Mouse (Mus musculus): ENCODE measurements around the gene 4931409K22Rik.

4931409K22Rik gene

DNA sequence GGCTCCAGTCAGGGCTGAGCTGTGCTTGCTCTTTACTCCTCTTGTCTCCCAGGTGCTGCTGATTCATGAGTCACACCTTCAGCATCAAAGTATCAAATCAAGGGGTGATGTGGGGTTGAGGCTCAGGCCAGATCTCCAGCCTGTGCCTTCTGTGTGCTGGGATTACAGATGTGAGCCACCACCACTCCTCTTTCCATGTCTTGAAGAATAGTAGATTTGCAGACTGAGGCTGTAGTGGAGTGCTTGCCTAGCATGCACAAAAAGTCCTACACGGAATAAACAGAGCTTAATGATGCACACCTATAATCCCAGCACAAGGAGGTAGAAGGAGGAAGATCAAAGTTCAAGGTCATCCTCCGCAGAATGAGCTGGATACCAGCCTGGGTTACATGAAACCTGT, at the start of gene 4931409K22Rik:
Gene 4931409K22Rik, minus strand, starts transcription at position 101 of the 400 bp plus-strand sequence.
- DNase-seq (ENCODE audit: low read depth, low spot score) = no peak

DNA sequence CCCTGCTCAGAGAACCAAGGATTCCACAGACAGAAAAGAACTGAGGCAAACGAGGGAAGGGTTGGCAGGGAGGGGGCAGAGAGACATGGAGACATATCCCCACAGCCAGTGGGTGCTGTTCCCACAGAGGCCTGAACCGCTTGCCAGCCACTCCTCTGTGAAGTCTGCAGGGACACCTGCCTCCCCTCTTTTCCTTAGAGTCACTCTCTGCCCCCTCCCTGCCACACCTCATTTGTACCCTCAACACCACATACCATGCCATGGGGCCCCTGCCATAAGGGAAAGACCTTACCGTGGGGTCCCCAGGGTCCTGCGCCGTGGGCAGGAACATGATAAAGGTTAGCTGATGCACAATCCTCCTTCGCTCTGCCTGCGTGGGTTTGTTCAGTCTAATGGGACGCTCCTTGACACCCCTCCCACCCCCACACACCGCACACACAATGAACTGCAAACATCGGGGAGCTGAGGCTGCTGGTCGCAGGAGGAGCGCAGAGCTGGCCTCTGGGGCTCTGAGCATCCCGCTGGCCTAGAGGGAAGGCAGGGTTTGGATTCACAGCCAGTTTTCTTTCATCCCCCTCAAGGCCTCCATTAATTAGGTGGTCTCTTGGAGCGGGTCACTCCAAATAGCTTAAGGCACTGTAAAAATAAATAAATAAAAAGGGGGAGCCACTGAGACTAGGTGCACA, 49.5 kb upstream of the 4931409K22Rik start:
- no peak for DNase-seq (ENCODE audit: low read depth, low spot score)

DNA sequence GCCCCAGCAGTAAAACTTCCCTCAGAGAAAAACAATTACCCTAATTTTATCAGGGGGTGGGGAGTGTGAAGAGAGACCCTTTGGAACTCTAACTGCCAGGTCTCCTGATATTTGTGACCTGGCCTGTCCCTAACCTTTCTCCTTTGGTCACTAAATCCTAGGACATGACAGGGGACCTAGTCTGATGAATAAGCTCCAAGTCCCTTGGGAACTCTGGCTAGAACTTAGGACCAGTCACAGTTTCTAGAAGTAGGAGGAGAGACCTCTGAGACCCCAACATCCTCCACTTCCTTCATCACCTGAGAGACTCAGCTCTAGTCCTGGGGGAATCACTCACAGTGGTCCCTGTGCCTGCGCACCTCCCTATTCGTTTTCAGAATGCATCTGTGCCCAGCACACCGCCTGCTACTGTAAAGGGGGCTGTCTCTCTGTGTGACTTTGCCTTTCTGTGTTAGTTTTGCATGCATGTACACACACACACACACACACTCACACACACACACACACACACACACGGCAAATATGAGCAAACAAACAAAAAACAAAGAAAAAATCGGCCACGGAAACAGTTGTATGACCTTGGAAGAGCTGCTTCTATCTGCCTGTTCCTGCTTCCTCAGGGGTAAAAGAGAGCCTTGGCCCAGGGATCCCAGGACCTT, 48.8 kb upstream of the 4931409K22Rik start:
- no peak for DNase-seq (ENCODE audit: low read depth, low spot score)

DNA sequence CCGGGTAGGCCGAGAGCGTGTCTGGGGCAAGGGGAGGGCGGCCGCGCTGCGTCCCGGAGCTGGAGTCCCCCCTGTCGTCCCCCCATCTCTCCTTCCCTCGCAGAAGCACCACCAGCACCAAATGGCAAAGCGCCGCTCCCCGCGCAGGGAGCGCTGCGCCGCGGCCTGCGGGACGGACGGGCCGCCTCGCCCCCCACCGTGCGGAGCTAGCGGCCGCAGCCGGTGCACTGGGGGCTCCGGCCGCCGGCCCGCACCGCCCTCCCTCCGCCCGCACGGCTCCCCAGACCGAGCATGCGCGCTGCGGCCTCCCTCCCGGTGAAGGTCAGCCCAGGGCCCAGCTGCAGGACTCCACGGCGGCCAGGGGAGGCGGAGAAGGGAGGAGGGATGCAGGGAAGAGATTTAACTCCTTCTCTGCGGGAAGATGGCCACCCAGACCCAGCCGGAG, 48.1 kb upstream of the 4931409K22Rik start:
- DNase-seq (ENCODE audit: low read depth, low spot score) = peak; percentile 27

DNA sequence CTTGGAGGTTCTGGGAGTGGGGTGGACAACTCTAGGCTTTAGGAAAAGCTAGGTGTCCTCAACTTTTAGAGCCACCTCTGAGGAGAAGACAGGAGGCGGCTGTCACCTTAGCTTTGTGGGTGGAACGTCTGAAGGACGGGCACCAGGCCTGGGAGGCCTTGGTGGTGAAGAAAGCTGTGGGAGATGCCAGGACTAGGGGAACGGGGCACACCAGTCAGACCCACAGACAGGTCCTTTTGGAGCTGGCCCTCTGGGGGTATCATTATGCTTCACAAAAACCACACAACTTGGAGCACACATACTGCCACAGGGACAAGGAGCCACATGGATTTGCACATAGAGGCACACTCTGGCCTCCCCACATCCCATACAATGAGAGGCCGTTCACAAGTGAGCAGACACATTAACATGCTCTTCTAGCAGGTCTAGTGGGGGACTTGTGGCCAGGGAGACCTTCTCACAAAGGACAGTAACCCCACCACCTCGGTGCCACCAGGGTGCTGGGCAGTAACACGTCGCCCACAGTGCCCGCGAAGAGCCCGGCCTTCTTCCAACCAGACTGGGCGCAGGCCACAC, 47.6 kb upstream of the 4931409K22Rik start:
- DNase-seq (ENCODE audit: low read depth, low spot score) = no peak

DNA sequence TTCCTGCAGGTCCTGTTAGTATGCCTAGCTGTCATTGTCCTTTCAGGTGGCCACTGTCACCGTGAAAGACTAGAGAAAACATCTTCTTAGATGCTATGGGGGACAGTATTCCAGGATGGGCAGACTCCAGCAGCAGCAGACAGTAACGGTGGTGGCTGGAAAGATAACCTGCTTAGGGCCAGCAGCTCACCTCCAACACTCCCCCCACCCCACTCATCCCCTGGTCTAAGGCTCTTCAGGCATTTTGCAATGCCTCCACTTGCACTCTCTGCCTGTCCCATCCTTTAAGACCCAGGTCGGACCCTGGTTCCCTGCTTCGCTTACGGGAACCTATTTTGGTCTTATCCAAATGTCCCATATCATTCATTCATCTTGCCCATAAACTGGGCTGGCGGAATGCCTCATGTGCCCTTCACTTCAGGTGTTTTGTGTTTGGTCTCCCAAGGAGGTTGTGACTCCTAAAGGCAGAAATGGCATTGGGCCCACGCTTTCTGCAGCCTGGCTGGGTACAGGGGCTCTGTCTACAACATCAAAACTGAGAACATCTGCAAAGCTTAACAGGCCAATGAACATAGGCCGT, 46.9 kb upstream of the 4931409K22Rik start:
- DNase-seq (ENCODE audit: low read depth, low spot score) = no peak

DNA sequence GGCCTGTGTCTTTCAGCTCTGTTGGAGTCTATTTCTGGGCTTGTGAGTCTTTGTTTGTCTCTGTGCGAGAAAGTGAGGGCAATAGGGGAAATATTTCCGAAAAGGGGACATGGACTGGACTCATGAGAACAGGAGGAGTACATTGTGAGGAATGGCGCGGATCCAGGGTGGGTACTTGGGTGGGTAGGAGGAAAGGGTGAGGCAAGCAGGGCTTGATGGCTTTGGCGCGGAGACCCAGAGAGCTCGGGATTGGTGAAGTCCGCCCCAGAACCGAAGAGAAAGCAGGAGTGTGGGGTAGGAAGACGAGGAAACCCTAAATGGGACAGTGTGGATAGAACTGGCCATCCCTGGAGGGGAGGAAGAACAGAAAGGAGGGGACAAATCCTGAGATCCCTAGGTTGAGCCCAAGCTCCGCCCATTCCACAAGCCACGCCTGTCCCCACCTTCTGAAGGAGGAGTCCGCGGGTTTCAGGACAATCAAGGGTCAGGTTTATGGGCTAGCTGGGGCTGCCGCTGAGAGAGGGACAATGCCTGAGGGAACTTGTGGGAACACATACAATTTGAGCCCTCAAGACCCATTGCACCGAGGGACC, 46.2 kb upstream of the 4931409K22Rik start:
- DNase-seq (ENCODE audit: low read depth, low spot score) = peak; percentile 85

DNA sequence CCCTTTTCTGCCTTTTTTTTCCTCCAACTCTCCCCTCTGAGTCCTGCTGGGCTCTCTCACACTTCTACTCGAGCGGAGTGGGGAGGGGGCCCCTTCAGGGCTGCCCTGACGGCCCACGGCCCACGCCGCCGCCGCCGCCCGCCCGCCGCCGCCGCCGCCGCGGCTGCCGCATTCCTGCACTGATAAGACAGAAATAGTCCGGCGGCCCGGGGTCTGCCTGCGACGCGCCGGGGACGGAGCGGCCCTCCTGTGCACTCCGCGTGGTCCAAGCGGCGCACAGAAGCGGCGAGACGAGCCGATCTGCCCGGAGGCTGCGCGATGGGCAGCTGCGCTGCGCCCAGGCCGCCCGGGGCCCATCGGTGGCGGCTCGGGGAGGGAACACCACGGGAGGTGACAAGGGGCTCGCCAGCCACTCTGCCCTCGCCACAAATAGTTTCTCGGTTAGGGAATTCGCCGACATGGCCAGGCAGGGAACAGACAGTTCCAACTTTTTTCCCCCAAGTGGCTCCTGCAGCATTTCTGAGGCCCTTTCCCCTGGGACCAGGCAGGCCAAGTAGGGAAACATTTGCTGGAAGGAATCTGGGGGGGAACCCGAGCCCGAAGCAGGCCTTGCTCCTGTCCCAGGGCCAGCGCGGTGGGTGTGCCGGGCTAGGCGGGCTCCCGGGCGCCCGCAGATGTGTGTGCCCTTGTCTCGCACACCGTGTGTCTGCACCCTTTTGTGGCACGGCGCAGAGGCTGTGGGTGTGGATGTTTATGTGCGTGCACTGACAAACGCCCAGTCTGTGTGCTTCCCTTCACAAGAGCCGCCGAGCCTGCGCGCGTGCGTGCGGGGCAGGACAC, 45.5 kb upstream of the 4931409K22Rik start:
- peak; percentile 70 for DNase-seq (ENCODE audit: low read depth, low spot score)

DNA sequence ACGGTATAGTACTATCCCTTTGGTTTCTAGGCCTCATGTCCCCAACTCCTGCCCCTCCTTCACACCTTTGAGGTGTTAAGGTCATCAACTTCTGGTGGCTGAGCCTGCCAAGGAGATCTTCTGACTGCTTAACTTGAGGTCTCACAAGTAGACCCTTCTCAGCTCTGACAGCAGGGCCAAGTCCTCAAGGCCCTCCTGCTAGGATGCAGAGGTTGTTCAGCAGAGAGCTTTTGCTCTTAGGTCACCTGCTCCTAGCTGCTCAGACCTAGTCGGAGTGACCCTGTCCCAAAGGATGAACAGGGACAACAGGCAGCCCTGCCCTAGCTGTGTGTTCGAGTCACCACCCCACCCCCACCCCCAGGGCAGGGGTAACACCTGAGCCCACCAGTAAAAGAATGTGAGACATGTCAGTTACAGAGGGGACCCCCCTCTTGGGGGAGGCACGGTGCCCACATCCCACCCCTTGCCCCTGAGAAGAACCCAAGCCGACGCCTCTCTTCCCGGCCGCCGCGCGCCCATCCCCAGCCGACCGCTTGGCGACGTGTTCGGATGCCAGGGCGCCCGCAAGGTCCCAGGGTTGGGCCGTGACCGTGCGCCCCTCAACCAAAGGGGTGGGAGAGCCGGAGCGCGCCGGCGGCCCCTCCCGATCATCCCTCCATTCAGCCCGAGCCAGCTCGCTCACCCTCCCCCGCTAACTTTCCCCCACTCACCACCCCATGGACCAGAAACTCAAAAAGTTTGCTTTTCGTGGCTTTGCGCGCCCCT, 44.6 kb upstream of the 4931409K22Rik start:
- DNase-seq (ENCODE audit: low read depth, low spot score) = no peak

DNA sequence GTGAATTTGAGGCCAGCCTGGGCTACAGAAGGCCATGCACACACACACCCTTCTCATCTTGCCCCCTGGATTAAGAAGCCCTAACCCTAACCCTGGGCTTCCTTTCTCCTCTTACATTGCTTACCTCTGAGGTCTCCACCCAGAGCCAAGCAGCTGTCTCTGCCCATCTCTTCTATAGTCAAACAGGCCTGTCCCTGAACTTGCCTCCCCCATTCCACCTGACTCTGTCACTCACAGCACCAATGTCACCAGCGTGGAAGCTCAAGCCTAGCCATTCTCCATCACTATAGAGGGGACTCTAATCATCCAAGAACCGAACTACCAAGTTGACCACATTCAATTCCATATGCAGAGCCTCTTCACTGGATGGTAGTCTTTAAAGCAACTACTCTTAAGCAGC, 43.6 kb upstream of the 4931409K22Rik start:
- no peak for DNase-seq (ENCODE audit: low read depth, low spot score)

DNA sequence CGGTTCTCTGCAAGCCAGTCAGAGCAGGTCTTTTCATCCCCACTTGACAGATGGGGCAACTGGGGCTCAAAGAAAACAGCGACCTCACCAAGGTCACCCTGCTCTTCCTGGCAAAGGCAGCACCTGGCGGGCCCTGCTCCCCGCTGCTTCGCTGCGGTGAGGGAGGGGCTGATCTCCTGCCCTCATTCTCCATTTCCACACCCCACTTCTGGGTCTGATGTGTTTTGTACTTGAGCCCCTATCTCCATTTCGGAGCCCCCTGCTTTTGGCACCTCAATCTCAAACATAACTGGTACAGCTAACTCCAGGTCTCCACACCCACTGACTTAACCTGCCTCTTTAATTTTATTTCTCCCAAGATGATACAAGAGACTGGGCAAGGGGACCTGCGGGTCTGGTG, 42.5 kb upstream of the 4931409K22Rik start:
- DNase-seq (ENCODE audit: low read depth, low spot score) = no peak

DNA sequence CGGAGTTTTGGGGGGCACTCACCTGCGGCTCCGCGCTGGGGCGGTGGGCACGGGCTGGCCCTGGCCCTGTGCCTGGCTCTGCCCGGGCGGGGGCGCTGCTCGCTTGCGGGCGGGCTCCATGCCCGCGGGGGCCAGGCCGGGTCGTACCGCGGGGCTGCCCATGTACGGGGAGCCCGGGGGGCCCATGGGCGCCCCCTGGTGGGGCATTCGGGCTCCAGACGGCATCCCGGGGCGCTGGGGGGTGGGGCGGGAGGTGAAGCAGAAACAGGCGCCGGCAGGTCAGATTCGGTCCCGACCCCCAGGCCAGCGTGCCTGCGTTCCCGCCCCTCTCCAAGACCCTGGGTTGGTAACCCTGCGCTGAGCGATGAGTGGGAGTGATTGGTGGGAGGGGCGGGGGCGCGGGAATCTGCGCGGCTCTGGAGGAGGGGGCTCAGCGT, 42.0 kb upstream of the 4931409K22Rik start:
- DNase-seq (ENCODE audit: low read depth, low spot score) = peak; percentile 72

DNA sequence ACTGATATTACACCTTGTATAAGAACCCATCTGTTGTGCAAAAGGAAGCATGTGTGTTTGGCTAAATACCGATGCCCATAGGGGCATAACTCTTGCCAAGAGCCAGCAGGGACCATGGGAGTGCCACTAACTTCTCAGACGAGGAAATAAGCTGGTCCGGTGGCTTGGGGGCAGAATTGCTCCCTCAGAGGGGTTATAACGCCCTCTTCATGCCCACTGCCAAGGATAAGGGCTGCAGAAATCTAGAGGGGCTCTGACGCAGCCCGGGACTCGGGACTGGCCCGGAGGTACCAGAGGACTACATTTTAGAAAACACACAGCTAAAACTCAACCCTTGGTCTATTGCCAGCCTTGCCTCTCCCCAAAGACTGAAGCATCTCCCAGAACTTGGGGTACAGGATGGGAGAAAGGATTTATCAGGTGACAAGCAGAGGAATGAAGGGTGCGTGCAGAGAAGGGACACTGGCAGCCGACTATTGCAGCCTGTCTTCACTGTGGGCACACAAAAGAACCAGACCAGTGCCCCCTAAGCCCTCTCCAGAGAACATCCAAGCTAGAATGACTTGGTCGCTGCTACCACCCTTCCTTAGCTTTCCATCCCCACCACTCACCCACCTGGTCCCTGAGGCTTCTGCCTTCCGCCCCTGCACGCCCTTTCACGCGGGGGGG, 41.4 kb upstream of the 4931409K22Rik start:
- no peak for DNase-seq (ENCODE audit: low read depth, low spot score)

DNA sequence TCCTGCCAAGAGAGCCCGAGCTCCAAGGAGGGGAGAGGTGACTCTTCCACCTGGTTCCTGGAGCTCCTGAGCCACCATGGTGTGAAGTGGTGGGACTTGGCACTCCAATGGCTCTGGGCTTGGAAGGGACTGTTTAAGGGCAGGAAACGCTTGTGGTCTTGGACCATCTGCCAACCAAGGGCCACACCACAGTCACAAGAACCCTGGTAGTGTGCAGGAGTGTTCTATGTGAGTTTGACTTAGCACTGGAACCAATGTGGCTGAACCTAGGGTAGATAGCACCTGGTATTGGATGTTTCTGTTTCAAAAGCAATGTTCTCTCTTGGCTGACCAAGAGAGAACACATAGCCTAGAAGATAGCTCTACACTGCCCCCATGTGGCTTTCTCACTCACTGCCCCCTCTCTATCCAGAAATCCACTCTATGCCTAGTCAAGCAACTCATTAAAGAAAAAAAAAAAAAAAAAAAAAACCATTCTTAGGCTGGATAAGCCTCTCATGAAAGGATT, 40.7 kb upstream of the 4931409K22Rik start:
- peak; percentile 86 for DNase-seq (ENCODE audit: low read depth, low spot score)

DNA sequence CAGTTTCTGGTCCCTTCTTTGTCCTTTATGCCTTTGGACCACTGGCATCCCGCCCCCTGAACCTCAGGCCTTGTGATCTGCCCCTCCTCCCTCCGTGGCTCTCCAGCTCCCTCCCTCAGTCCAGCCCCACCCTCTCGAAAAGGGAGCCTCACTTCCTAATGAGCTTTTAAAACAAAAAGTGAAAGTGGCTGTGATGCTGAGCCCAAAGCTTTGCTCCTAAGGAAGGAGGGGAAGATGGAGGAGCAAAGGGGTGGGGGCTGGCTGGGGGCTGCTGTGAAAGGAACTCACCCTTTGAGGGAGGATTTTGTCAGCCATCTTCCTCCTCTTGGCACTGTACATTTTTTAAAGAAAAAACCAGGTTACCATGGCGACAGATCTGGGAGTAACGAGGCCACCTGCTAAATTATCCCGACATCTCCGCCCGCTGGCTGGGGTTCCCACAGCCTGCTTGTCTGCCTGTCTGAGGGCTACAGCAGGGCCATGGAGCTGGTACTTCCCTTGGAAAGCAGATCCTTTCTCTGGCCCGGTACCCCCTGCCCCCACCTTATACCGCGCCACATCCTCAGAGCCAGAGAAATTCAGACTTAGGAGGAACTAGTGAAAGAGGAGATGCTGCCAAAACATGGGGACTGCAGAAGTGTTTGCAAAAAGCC, 40.0 kb upstream of the 4931409K22Rik start:
- DNase-seq (ENCODE audit: low read depth, low spot score) = peak; percentile 48

DNA sequence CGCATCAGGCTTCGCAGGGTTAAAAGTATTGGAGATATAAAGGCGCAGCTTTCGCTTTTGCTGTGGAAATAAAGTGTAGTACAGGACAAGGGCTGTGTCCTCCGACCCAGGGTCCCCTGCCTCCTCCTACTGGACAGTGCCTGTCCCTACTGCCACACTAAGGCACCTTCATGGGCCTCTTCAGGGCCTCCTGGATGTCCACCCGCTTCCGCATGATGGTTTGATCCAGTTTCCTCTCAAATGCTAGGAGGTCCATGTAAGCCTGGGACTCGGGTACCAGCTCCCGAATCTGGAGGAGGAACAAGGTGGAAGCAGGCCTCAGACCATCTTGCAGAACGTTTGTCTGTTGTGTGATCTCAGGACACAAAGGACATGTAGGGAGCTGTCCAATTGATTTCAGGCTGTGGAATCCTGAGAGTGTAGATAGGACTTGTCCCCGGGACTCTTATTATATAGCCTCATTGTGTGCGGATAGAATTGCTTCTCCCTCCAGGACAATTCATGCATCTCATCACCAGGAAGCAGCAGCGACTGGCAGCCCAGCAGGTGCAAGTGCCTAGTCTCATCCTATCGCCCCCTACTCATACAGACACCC, 39.3 kb upstream of the 4931409K22Rik start:
- DNase-seq (ENCODE audit: low read depth, low spot score) = peak; percentile 49

DNA sequence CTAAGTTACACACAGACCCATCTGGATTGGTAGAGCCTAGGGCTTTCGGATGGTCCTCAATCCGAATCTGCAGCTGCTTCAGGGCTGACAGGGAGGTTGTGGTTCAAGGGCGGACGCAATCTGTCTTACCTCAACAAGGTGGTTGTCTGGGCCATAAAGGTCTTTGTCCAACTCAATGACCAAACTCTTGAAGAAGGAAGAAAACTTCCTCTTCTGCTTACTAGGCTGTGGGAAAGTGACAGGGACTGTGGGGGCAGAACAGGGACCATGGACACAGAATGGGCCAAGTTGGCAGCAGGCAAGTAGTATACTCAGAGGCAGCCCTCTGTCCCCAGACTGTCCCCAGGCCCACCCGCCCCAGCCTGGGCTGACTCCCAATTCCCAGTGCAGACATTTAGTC, 38.7 kb upstream of the 4931409K22Rik start:
- no peak for DNase-seq (ENCODE audit: low read depth, low spot score)

DNA sequence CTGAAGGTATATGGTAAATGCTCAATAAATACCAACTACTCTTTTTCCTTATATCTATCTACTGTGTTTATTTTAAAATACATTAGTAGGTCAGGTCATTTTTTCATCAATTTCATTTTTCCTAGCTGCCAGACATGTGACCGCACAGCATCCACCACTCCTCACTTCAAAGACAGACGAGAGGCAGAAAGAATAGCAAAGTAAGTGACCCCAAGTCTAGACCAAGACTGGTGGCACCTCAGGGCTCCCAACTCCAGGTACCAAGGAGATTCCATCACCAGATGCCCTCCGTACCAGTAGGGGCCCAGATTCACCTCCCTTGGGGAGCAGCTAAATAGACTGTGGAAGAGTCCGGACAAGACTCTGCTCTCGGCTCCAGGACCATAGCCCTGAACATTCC, 37.7 kb upstream of the 4931409K22Rik start:
- DNase-seq (ENCODE audit: low read depth, low spot score) = no peak

DNA sequence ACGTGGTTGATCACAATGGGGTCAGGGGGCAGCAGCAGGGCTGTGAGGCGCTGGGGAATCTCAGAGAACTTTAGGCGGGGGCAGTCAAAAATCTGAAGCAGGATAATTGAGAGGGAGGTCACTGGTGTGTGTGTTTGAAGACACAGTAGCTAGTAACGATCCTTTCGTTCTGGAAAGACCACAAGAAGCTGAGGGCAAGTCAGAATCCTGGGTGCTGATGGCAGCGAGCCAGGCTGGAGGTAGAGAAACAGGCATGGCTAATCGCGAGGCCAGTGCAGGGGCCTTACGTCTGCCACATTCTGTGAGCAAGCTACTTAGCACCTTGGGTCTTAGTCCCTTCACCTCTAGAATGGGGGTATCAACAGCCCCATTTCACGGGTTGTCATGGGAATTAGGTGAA, 37.3 kb upstream of the 4931409K22Rik start:
- no peak for DNase-seq (ENCODE audit: low read depth, low spot score)
